Mouse (Mus musculus) liver, postnatal 0 days (tissue): Measurements from ENCODE around the gene Ap3d1. TPM values are rescaled to one million over a fixed set of nuclear protein-coding genes. Genes with fewer than 3 reads are reported as not detected.
A peak's percentile ranks its signal among the peaks of the same experiment; 100 is the strongest.

Source experiments
- ATAC-seq: fragments of 200-750 bp; cut with Nextera tagmentation; 2 replicates; pipeline ENCODE4 v1.8.0; 2017; ENCODE audit warnings: mild to moderate bottlenecking, moderate library complexity
- DNase-seq: peaks from one replicate; pipeline ENCODE4 v3.0.0-alpha.2; 2016
- H3K27ac ChIP-seq: fragments of 300-500 bp; sonication (generic); 2 replicates; pipeline ENCODE4 v1.5.1; 2014; ENCODE audit warnings: antibody characterized with exemption, moderate library complexity, mild to moderate bottlenecking, low read depth
- H3K27me3 ChIP-seq: fragments of 300-500 bp; sonication (generic); 2 replicates; pipeline ENCODE4 v1.6.1; 2014; ENCODE audit warnings: low read length, control low read depth, mixed read lengths; ENCODE audit not compliant: insufficient read depth
- H3K36me3 ChIP-seq: fragments of 300-500 bp; sonication (generic); replicated peaks from 2 replicates; pipeline ENCODE4 v1.6.1; 2014; ENCODE audit warnings: mild to moderate bottlenecking, control low read depth, low read length, moderate library complexity, mixed read lengths; ENCODE audit not compliant: insufficient read depth
- H3K4me1 ChIP-seq: fragments of 300-500 bp; sonication (generic); 2 replicates; pipeline ENCODE4 v1.6.1; 2014; ENCODE audit warnings: antibody characterized with exemption, mild to moderate bottlenecking, control low read depth; ENCODE audit not compliant: insufficient read depth
- H3K4me2 ChIP-seq: fragments of 300-500 bp; sonication (generic); 2 replicates; pipeline ENCODE4 v1.6.1; 2014; ENCODE audit warnings: low read depth, mild to moderate bottlenecking, low read length, moderate library complexity, mixed read lengths
- H3K4me3 ChIP-seq: fragments of 300-500 bp; sonication (generic); 2 replicates; pipeline ENCODE4 v1.5.1; 2014; ENCODE audit warnings: low read depth, low read length
- H3K9ac ChIP-seq: fragments of 300-500 bp; sonication (generic); replicated peaks from 2 replicates; pipeline ENCODE4 v1.6.1; 2014; ENCODE audit warnings: mild to moderate bottlenecking, moderate library complexity
- H3K9me3 ChIP-seq: fragments of 300-500 bp; sonication (generic); 2 replicates; pipeline ENCODE4 v1.6.1; 2016; ENCODE audit warnings: mild to moderate bottlenecking, control low read depth, low read length, mixed read lengths
- CTCF ChIP-seq: sonication (generic); IDR thresholded peaks from 2 replicates; pipeline ENCODE4 v1.5.1; 2016; ENCODE audit warnings: antibody characterized with exemption, low read depth
- EP300 ChIP-seq: IDR thresholded peaks from 2 replicates; pipeline ENCODE4 v1.6.1; 2016; ENCODE audit warnings: antibody characterized with exemption, low read depth, mild to moderate bottlenecking
- WGBS: fragments of 180-500 bp; shearing (Covaris S2); extraction: QIAGEN DNeasy Blood & Tissue Kit; methylation state at CpG from one replicate; pipeline ENCODE4 v1.1.7; 2014; ENCODE audit not compliant: insufficient replicate concordance; 5-methylcytosine and 5-hydroxymethylcytosine counted together
- polyA plus RNA-seq: library from polyadenylated mRNA; unstranded; fragments of >200 nt; fragmentation: Nextera tagmentation; extraction: Ambion mirVana; gene quantifications from 2 replicates; pipeline ENCODE4 v1.2.1, GENCODE M21; 2015

The Ap3d1 gene
- polyA plus RNA-seq, 1 experiment from 2014 or later: 19.0 TPM

- TF ChIP-seq CTCF: no peak
- Histone ChIP-seq H3K4me1 (no peaks in the 10 kb centered on the region), H3K9ac (no peak overlapping the region), H3K36me3 (peaks cover 95% of the 10 kb centered on the region), H3K27ac (no peak overlapping the region), H3K9me3 (no peaks in the 10 kb centered on the region), H3K4me3 (no peak overlapping the region), H3K27me3 (no peaks in the 10 kb centered on the region), H3K4me2 (no peak overlapping the region)
- DNase-seq (no peak), ATAC-seq (no peak)
- WGBS: 96% methylated on average over 2 of the region's 2 CpGs
These were observed 42.2 kb upstream of the Ap3d1 start for GRCm38 (mm10) chr10:80784302-80784701.

GRCm38 (mm10) chr10:80779565-80779964 is 37.5 kb upstream of the Ap3d1 start:
- no peaks in the 10 kb centered on the region for H3K9me3 ChIP-seq
- H3K4me2 ChIP-seq: no peak overlapping the region
- peaks cover 95% of the 10 kb centered on the region for H3K36me3 ChIP-seq
- no peak overlapping the region for H3K27ac ChIP-seq
- H3K27me3 ChIP-seq: no peaks in the 10 kb centered on the region
- H3K9ac ChIP-seq: no peak overlapping the region
- no peaks in the 10 kb centered on the region for H3K4me1 ChIP-seq
- DNase-seq: no peak
- ATAC-seq: peak; percentile 47
- no peak overlapping the region for H3K4me3 ChIP-seq
- TF ChIP-seq CTCF: no peak
- no peak for TF ChIP-seq EP300

- H3K36me3 ChIP-seq: peaks cover 92% of the 10 kb centered on the region
- TF ChIP-seq CTCF (no peak), EP300 (no peak)
- DNase-seq (no peak), ATAC-seq (no peak)
- no peaks in the 10 kb centered on the region for H3K27me3 ChIP-seq
- WGBS: 93% methylated on average over 5 of the region's 5 CpGs
- H3K9ac ChIP-seq: no peak overlapping the region
- H3K9me3 ChIP-seq: no peaks in the 10 kb centered on the region
- H3K27ac ChIP-seq: no peak overlapping the region
- H3K4me1 ChIP-seq: peaks cover 3% of the 10 kb centered on the region; the same call in 1 of the 2 replicates
- no peak overlapping the region for H3K4me3 ChIP-seq
- H3K4me2 ChIP-seq: no peak overlapping the region
These were observed 35.1 kb upstream of the Ap3d1 start for GRCm38 (mm10) chr10:80777123-80777522.

- no peaks in the 10 kb centered on the region for H3K9me3 ChIP-seq
- TF ChIP-seq CTCF: no peak
- no peak for TF ChIP-seq EP300
- no peaks in the 10 kb centered on the region for H3K27me3 ChIP-seq
- WGBS: 88% methylated on average over 6 of the region's 6 CpGs
- H3K4me1 ChIP-seq: peaks cover 3% of the 10 kb centered on the region; the same call in 1 of the 2 replicates
- no peak overlapping the region for H3K4me3 ChIP-seq
- DNase-seq (no peak), ATAC-seq (no peak)
- peaks cover 91% of the 10 kb centered on the region for H3K36me3 ChIP-seq
- H3K9ac ChIP-seq: no peak overlapping the region
- no peak overlapping the region for H3K27ac ChIP-seq
- H3K4me2 ChIP-seq: no peak overlapping the region
These were observed 34.4 kb upstream of the Ap3d1 start for GRCm38 (mm10) chr10:80776358-80776869.

GRCm38 (mm10) chr10:80775731-80776130 is 33.7 kb upstream of the Ap3d1 start:
- Histone ChIP-seq H3K9ac (no peak overlapping the region), H3K27me3 (no peaks in the 10 kb centered on the region), H3K4me1 (peaks cover 3% of the 10 kb centered on the region; the same call in 1 of the 2 replicates), H3K4me2 (no peak overlapping the region), H3K36me3 (peaks cover 91% of the 10 kb centered on the region), H3K27ac (no peak overlapping the region), H3K4me3 (no peak overlapping the region), H3K9me3 (no peaks in the 10 kb centered on the region)
- TF ChIP-seq EP300: no peak
- WGBS: 88% methylated on average over 4 of the region's 4 CpGs
- no peak for DNase-seq
- no peak for ATAC-seq

GRCm38 (mm10) chr10:80774981-80775380 is 32.9 kb upstream of the Ap3d1 start:
- Histone ChIP-seq H3K27me3 (no peaks in the 10 kb centered on the region), H3K9ac (no peak overlapping the region), H3K9me3 (no peaks in the 10 kb centered on the region), H3K36me3 (peaks cover 92% of the 10 kb centered on the region), H3K4me3 (no peak overlapping the region), H3K27ac (no peak overlapping the region), H3K4me1 (peaks cover 3% of the 10 kb centered on the region; the same call in 1 of the 2 replicates), H3K4me2 (no peak overlapping the region)
- peak; percentile 3; the same call in 1 of the 2 replicates for ATAC-seq
- 82% methylated on average over 4 of the region's 4 CpGs for WGBS
- no peak for TF ChIP-seq EP300
- TF ChIP-seq CTCF: no peak
- DNase-seq: no peak

GRCm38 (mm10) chr10:80774549-80774948 is 32.5 kb upstream of the Ap3d1 start:
- Histone ChIP-seq H3K9me3 (no peaks in the 10 kb centered on the region), H3K36me3 (peaks cover 91% of the 10 kb centered on the region), H3K4me1 (peaks cover 3% of the 10 kb centered on the region; the same call in 1 of the 2 replicates), H3K27ac (no peak overlapping the region), H3K4me2 (no peak overlapping the region), H3K27me3 (no peaks in the 10 kb centered on the region), H3K4me3 (no peak overlapping the region), H3K9ac (no peak overlapping the region)
- 44% methylated on average over 2 of the region's 2 CpGs for WGBS
- no peak for TF ChIP-seq EP300
- peak; percentile 97 for TF ChIP-seq CTCF
- ATAC-seq: peak; percentile 90
- peak; percentile 82 for DNase-seq
